Mouse (Mus musculus) gastrocnemius, adult 2 months (tissue): ENCODE measurements around the gene Ptprm. TPM values are rescaled to one million over a fixed set of nuclear protein-coding genes. Genes with fewer than 3 reads are reported as not detected.

ENCODE experiments used
- DNase-seq: peaks from one replicate; pipeline ENCODE4 v3.0.0; 2022
- H3K27ac ChIP-seq: fragments of 200-600 bp; 2 replicates; pipeline ENCODE4 v1.8.1; 2022; ENCODE audit warnings: mild to moderate bottlenecking
- H3K4me3 ChIP-seq: fragments of 200-600 bp; 2 replicates; pipeline ENCODE4 v1.8.1; 2022; ENCODE audit warnings: mild to moderate bottlenecking, moderate library complexity
- CTCF ChIP-seq: fragments of 200-600 bp; IDR thresholded peaks from 2 replicates; pipeline ENCODE4 v1.8.1; 2022; ENCODE audit warnings: antibody characterized with exemption, mild to moderate bottlenecking, moderate library complexity
- intact Hi-C: fragments of 180-260 bp; cut with DNase I; formaldehyde crosslinking; loops from one replicate; pipeline ENCODE4 v1.15.1; 2025
- total RNA-seq, 2 experiments: library from RNA; stranded (reverse); gene quantifications; 2 replicates each; pipeline ENCODE4 v1.2.3; 2021

Gene Ptprm
- total RNA-seq, 2 experiments from 2014 or later: 21.5 to 32.7 TPM

DNA sequence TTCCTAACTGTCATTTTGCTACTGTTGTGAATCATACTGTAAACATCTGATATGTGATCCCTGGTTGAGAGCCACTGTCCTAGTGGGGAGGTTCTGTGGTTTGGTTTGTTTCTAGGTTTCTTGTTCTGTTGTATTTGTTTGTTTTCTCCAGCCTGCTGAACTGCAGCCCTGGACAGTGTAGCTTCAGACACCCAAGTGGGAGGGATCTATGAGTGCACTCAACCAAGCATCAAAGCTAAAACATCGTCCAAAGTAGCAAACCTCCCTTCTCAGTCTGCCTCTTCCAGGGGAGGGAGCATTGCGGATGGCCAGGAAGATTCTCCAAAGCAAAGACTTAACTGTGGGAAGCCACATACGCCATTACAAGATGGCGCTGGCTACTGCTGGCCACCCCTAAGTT lies 88.7 kb downstream of the Ptprm start:
- TF ChIP-seq CTCF: no peak
- intact Hi-C loops: no loop called here
- Histone ChIP-seq H3K4me3 (no peak overlapping the region), H3K27ac (no peak overlapping the region)
- DNase-seq: no peak

DNA sequence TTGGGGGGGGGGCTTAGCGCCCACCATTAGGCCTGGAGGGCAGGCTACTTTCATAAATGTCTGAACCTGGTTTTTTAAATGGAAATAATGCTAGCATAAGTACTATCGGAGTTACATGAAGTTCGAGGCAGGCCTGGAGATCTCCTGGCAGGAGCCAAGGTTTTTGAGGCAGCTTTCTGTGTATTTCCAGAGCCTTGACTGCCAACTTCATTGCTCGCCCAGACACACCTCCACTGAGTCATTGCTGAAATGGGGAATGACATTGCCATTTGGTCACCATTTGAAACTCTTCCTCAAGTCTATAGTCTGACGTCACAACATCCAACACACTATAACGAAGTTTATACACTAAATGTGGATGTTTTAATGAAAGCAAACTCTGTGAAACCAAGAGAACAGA lies 89.5 kb downstream of the Ptprm start:
- intact Hi-C loops: no loop called here
- H3K4me3 ChIP-seq: no peak overlapping the region
- TF ChIP-seq CTCF: no peak
- H3K27ac ChIP-seq: no peak overlapping the region
- DNase-seq: no peak

DNA sequence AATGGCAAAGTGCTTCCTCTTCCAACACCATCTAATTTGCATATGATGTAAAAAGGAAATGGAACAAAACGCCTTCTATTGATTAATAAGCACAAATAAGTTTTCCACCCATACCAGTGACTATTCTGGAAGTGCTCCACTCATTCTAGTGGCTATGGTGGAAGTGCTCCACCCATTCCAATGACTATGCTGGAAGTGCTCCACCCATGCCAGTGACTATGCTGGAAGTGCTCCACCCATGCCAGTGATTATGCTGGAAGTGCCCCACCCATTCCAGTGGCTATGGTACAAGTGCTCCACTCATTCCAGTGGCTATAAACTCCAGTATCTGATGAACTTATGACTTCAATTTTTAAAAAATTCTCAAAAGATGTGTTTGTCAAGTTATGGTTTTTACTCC lies 91.2 kb downstream of the Ptprm start:
- intact Hi-C loops: no loop called here
- Histone ChIP-seq H3K4me3 (no peak overlapping the region), H3K27ac (peak overlapping the region; percentile 41)
- no peak for TF ChIP-seq CTCF
- no peak for DNase-seq

DNA sequence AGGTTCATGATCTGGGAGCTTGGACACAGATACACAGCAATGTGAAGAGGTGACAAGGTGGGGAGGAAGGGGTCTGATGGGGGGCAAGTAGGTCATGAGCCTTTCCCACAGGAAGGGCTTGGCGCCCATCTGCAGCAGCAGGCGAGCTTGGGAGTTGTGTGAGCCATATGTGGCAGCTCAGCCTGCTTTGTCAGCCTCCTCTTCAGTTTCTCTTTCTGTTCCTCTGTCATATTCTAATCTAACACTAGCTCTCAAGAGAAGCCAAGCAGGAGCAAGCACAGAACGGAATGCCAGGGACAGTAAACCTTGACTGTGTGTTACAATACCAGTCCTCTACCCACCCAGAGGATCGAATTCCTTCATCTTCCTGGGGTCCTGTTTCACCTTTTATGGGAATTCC lies 94.2 kb downstream of the Ptprm start:
- intact Hi-C loops: no loop called here
- Histone ChIP-seq H3K27ac (no peak overlapping the region), H3K4me3 (no peak overlapping the region)
- DNase-seq: no peak
- TF ChIP-seq CTCF: no peak

DNA sequence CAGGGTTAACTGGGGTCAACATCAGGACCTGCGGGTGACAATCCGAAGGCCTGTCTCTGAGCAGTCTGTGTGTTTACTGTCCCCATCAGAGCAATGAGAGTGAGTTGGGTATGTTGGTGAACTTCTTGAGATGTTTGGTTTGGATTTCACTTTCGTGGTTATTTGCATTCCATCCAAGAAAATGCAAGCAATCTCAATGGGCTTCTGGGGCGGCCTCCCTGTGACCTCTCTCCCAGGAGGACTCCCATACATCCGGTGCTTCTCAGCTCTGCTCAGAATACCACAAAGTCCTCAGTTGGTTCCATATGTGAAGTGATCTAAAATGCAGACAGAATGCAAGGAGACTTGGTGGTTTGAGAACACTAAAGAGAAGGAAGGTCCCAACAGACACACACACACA lies 96.5 kb downstream of the Ptprm start:
- Histone ChIP-seq H3K4me3 (no peak overlapping the region), H3K27ac (no peak overlapping the region)
- intact Hi-C loops: no loop called here
- no peak for DNase-seq
- TF ChIP-seq CTCF: no peak

DNA sequence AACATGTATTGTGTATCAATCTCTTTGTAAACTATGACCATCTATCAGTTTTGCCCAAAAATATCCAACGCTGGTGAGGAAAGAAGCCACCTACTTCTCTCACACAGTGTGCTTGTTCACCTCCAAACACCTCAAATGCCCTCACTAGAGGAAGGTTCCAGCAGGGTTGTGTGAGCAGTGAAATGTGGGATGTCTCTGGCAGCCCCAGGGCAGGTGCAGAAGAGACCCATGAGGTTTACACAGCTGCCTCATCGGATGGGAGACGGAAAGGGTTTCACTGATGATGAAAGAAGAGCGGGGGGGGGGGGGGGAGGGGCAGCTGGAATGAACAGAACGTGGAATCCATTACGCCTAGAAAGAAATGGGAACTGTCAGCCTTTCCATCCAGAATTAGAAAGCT lies 98.1 kb downstream of the Ptprm start:
- no peak for DNase-seq
- no peak for TF ChIP-seq CTCF
- intact Hi-C loops: no loop called here

DNA sequence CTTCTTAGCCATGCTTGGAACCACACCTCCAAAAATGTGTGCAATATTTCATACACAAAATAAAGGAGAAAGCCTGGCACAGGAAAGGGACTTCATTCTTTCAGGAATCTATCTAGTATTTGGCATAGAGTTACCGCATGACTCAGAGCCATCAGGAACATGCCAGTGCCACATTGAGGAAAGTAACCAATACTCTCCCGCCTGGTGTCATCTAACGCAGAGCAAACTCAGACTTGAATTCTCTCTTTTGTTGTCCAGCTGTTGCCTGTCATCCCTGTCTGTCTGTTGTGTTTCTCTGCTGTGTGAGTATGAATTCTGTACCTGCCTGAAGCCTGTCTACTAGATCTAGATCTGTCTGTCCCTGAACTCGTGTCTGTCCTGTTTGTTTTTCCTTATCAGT lies 100.8 kb downstream of the Ptprm start:
- no peak overlapping the region for H3K27ac ChIP-seq

More for the DNA sequence above, 98.1 kb downstream of the Ptprm start:
- no peak overlapping the region for H3K4me3 ChIP-seq
- no peak overlapping the region for H3K27ac ChIP-seq

DNA sequence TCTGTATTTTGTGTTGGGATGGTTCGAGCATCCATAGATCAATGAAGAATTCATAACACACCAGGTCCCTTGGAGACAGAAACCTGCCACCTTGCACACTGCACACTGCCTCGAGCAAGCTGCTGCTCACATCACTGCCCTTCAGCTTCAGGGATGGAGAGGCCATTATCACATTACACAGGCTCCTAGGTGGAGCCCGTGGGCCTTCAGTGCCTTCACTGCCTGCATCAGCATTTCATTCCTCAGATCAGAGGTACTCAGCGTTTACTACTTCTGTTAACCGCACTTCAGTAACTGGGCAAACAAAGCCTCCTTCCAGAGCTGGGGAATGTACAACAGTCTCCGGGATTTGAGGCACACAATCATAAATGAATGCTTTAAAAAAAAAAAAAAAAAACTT lies 101.3 kb downstream of the Ptprm start:
- intact Hi-C loops: no loop called here
- TF ChIP-seq CTCF: no peak
- no peak overlapping the region for H3K4me3 ChIP-seq
- no peak for DNase-seq
- H3K27ac ChIP-seq: no peak overlapping the region

More for the DNA sequence above, 100.8 kb downstream of the Ptprm start:
- no peak for TF ChIP-seq CTCF
- DNase-seq: no peak
- intact Hi-C loops: no loop called here
- H3K4me3 ChIP-seq: no peak overlapping the region

DNA sequence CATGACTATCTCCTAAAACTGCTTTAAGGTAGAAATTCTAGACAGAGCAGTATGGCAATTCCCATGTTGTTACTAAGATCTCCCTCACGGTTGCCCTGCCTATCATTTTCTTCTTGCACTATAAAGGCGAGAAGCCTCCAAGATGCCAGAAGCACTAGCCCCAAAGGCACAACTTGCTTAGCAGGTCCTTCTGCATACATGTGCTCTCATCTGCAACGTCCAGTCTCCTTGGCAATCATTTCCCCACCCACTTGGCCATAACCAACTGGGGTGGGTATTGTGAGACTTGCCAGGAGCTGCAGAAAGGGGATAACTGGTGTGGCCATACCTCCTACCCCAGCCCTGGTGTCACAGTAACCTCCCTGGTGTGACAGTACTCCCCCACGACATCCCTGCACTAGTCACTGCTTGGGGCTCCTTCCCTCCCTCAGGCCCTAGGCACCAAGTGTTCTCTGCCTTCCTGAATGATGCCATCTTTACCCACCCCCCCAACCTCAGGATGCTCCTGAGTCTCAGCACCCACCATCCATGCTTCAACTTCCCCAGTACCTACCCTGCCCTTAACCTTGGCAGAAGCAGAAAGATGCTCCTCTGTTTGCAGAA lies 108.9 kb downstream of the Ptprm start:
- TF ChIP-seq CTCF: no peak
- intact Hi-C loops: no loop called here
- Histone ChIP-seq H3K4me3 (no peak overlapping the region), H3K27ac (no peak overlapping the region)
- DNase-seq: no peak

DNA sequence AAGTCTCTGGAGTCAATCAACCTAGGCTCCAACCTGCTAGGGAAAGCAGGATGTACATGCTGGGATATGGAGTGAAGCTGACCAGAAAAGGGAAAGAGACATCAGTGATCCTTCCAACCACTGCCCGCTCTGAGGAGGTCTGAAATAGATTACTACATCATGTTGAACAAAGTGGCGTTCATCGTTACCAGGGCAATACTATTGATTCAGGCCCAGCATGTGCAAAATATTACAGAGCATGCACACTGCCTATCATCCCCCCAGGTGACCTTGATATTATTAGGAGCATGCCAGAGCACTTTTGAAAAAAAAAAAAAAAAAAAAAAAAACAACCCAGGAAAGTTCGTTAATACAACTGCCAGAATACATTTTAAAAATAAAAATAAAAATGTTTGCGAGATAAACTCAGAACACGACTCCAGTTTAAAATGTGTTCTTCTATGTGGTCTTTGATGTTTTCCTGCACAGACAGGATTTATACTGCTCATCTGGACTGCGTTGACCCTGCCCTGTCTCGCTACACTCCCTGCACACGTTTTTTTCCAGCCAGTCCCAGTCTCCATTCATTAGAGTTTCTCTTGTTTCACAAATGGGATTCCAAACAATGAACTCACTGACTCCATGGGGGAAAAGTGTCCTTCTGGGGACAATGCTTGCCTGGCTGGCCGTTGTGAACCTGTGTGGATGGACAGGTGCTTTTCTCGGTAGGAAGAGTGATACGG lies 111.3 kb downstream of the Ptprm start:
- Histone ChIP-seq H3K4me3 (no peak overlapping the region), H3K27ac (no peak overlapping the region)
- no peak for DNase-seq
- intact Hi-C loops: no loop called here
- no peak for TF ChIP-seq CTCF

DNA sequence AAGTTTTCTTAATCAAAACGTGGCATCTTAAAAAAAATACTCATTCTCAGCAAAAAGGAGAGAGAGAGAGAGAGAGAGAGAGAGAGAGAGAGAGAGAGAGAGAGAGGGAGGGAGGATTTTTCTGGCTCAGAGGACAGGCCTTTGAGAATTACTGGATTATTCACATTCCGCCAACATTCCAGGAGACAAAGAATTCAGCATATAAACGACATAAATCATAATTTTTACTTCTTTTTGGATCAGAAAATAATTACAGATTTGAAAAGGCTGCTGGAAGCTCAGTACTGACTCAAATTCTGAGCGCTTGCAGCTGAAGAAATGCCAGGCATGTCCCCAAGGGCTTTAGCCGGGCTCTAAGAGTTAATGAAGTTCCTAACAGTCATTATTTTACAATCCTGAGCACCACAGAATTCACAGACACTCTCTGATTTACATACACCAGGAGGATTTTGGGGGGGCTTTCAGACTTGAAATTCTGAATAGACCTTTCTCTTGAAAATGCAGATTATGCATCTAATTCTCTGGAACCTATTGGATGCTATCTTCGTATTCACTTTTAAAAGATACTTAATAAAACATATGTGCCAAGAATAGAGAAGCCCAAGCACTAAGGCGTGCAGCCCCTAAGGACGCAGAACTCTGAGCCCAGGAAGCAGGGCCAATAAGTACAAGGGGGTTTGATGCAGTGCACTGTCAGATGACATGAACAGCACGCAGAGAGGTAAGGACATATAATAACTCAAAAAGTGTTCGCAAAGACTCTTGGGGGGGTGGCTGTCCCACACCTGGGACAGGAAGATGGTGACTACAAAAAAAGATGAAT lies 112.1 kb downstream of the Ptprm start:
- intact Hi-C loops: no loop called here
- Histone ChIP-seq H3K27ac (no peak overlapping the region), H3K4me3 (no peak overlapping the region)
- TF ChIP-seq CTCF: no peak
- no peak for DNase-seq

DNA sequence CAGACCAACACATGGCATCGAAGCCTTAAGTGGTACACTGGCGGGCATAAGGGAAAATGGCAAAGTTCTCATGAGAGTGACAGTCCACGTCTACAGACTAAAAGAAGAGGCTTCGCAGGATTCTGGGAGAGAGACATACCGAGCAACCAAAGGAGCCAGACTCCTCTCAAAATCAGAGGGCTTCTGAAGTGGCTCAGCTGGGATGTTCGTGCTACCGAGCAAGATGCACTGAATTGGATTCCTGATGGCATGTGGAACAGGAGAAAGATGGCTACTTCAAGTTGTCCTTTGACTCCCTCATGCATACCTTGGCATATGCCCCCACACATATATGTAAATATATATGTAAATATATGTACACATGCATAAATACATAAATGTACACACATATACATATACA lies 115.4 kb downstream of the Ptprm start:
- TF ChIP-seq CTCF: no peak
- no peak overlapping the region for H3K27ac ChIP-seq
- no peak overlapping the region for H3K4me3 ChIP-seq
- DNase-seq: no peak
- intact Hi-C loops: no loop called here

DNA sequence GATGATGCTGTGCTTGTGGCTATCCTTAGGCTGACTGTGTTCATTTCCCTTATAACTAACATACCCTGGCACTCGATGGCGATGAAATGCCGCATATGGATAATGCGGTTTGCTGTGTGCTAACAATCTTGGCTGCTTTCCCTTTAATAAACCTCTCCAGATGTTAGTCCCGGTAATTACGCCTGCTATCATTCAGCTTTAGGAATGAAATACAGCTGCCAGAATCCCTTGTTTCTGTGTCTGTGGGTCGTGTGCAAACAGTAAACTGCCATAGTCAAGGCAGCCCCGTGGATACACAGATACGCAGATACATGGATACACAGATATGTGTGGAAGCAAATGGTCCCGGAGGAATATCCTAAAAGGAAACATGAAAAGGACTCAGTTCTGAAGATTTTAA lies 116.8 kb downstream of the Ptprm start:
- TF ChIP-seq CTCF: no peak
- no peak for DNase-seq
- no peak overlapping the region for H3K4me3 ChIP-seq
- intact Hi-C loops: no loop called here
- no peak overlapping the region for H3K27ac ChIP-seq
